Mouse (Mus musculus): ENCODE data around the gene Gm7903. TPM values are rescaled to one million over a fixed set of nuclear protein-coding genes. Genes with fewer than 3 reads are reported as not detected.
"Not testable (repeated sequence)": the region's sequence is repeated elsewhere in the genome, so short reads cannot be mapped to it uniquely, and the experiment has no call there.

The Gm7903 gene
- not detected in 2 replicates for polyA plus RNA-seq (2015; fragmentation: Nextera tagmentation; extraction: Ambion mirVana)

DNA sequence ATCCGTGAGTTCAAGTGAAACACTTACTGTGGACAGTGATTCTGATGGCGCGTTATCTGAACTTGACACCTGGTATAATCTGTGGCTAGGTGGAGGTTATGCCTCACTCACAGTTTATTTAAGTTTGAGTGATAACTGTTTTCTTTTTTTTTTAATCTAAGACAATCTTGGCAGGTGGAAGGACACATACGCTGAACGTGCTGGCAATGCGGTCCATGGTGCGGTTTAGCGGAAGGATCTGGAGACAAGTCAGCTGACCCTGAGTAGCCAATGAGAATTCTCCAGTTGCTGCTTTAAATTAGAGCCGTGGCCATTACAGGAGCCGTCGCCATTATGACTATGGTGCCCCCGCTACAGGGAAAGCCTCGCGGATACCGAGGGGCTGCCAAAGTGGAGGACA, at the start of gene Gm7903:
TSS of gene Gm7903 (plus strand) at position 301 of the 400 bp plus-strand sequence.
- not testable (repeated sequence) for H3K4me2 ChIP-seq; H3K4me1 ChIP-seq; H3K4me3 ChIP-seq (replicated peaks); ATAC-seq (replicated peaks; ENCODE audit: low FRiP score); H3K9ac ChIP-seq; H3K9me3 ChIP-seq (replicated peaks); H3K36me3 ChIP-seq; H3K27me3 ChIP-seq; H3K27ac ChIP-seq
- no CpG with 5 or more reads among the region's 15 CpGs for WGBS

GRCm38 (mm10) chrX:135403578-135403977, 30.1 kb upstream of the Gm7903 start:
- H3K27me3 ChIP-seq; H3K4me2 ChIP-seq; H3K36me3 ChIP-seq; ATAC-seq (replicated peaks; ENCODE audit: low FRiP score); H3K4me3 ChIP-seq (replicated peaks); H3K9ac ChIP-seq; H3K4me1 ChIP-seq; H3K9me3 ChIP-seq (replicated peaks); H3K27ac ChIP-seq: not testable (repeated sequence)
- no CpG with 5 or more reads among the region's 3 CpGs for WGBS

GRCm38 (mm10) chrX:135421203-135421602, 12.4 kb upstream of the Gm7903 start:
- H3K4me3 ChIP-seq (replicated peaks); H3K27ac ChIP-seq; H3K9me3 ChIP-seq (replicated peaks); H3K9ac ChIP-seq; H3K36me3 ChIP-seq; H3K4me2 ChIP-seq; ATAC-seq (replicated peaks; ENCODE audit: low FRiP score); H3K4me1 ChIP-seq; H3K27me3 ChIP-seq: not testable (repeated sequence)
- 45% methylated on average over 4 of the region's 7 CpGs for WGBS

- not testable (repeated sequence) for H3K4me1 ChIP-seq; H3K27ac ChIP-seq; H3K9ac ChIP-seq; H3K4me3 ChIP-seq (replicated peaks); H3K36me3 ChIP-seq; H3K4me2 ChIP-seq; H3K27me3 ChIP-seq; ATAC-seq (replicated peaks; ENCODE audit: low FRiP score); H3K9me3 ChIP-seq (replicated peaks)
Observed at GRCm38 (mm10) chrX:135421824-135422223, 11.8 kb upstream of the Gm7903 start.

DNA sequence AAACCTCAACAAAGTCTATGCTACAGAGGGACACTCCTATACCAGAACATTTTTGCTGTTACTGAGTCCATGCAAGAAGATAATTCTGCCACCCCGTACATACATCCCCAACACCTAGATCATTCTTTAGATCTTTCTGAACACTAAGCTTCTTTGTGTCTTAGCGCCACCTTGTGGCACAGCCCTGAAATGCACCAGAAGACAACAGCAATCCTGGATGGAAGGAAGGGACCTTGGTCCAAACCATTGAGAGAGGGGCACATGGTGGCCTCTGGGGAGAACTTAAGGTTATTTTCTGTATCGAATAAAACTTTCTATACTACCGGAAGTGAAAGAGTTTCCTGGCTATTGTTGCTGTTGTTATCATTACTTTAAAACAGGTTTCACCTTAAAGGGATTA, 11.2 kb upstream of the Gm7903 start:
- not testable (repeated sequence) for H3K9ac ChIP-seq; H3K4me3 ChIP-seq (replicated peaks); H3K27ac ChIP-seq; ATAC-seq (replicated peaks; ENCODE audit: low FRiP score); H3K9me3 ChIP-seq (replicated peaks); H3K36me3 ChIP-seq; H3K4me1 ChIP-seq; H3K27me3 ChIP-seq; H3K4me2 ChIP-seq
- no CpG with 5 or more reads among the region's 4 CpGs for WGBS

DNA sequence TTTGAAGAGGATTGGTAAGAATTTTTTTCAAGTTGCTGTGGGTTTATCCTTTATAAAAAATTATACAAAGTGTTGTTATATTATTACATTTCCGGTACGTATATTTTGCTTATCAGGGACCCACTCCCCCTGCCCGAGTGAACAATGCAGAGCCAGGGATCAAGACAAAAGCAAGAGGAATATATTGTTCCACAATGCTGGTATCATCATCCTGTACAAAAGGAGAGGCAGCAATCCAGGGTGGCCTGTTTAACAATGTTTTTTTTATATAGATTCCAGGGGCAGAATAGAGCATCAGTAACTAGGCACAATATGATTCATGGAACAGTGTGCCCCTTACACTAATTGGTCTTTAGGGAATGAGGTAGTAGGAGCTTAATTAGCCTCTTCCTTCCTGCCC, 30.5 kb downstream of the Gm7903 start:
- not testable (repeated sequence) for H3K9ac ChIP-seq; H3K4me1 ChIP-seq; ATAC-seq (replicated peaks; ENCODE audit: low FRiP score); H3K27ac ChIP-seq; H3K4me3 ChIP-seq (replicated peaks); H3K36me3 ChIP-seq; H3K27me3 ChIP-seq; H3K4me2 ChIP-seq; H3K9me3 ChIP-seq (replicated peaks)
- WGBS = no CpG with 5 or more reads among the region's 3 CpGs

DNA sequence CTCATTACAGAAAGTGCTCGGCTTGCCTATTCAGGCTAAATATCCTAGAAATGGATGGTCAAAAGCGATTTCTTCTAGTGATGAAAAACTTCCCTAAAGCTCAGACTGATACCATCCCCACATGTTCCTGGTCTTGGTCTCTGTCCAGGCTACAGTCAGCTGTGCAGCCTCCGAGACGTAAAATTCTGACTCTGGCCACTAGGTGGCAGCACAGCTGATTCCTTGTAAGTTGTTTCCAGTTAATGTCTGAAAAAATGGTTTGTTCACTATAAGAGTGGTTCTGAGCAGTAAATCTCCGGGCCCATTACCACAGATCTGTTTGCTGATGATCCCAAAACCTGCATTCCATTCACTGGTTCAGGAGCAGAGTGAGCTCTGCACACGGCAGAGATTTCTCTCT, 48.3 kb downstream of the Gm7903 start:
- H3K4me3 ChIP-seq (replicated peaks); H3K9me3 ChIP-seq (replicated peaks); ATAC-seq (replicated peaks; ENCODE audit: low FRiP score); H3K27ac ChIP-seq; H3K36me3 ChIP-seq; H3K27me3 ChIP-seq; H3K4me1 ChIP-seq; H3K4me2 ChIP-seq; H3K9ac ChIP-seq: not testable (repeated sequence)
- WGBS = no CpG with 5 or more reads among the region's 6 CpGs

DNA sequence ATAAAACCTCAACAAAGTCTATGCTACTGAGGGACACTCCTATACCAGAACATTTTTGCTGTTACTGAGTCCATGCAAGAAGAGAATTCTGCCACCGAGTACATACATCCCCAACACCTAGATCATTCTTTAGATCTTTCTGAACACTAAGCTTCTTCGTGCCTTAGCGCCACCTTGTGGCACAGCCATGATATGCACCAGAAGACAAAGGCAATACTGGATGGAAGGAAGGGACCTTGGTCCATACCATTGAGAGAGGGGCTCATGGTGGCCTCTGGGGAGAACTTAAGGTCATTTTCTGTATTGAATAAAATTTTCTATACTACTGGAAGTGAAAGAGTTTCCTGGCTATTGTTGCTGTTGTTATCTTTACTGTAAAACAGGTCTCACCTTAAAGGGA, 49.5 kb downstream of the Gm7903 start:
- H3K27ac ChIP-seq; H3K9ac ChIP-seq; ATAC-seq (replicated peaks; ENCODE audit: low FRiP score); H3K4me1 ChIP-seq; H3K4me2 ChIP-seq; H3K36me3 ChIP-seq; H3K9me3 ChIP-seq (replicated peaks); H3K4me3 ChIP-seq (replicated peaks); H3K27me3 ChIP-seq: not testable (repeated sequence)
- no CpG with 5 or more reads among the region's 3 CpGs for WGBS

Other genes starting within 250 kb of the Gm7903 start
- 0.74 and 0.80 TPM in 2 replicates for gene Tceal6, start 223.1 kb upstream of the Gm7903 start, polyA plus RNA-seq (2015; fragmentation: Nextera tagmentation; extraction: Ambion mirVana)
- not detected in 2 replicates for gene Pramel3, start 131.5 kb upstream of the Gm7903 start, polyA plus RNA-seq (2015; fragmentation: Nextera tagmentation; extraction: Ambion mirVana)
- not detected in 2 replicates for gene Gm5128, start 60.6 kb upstream of the Gm7903 start, polyA plus RNA-seq (2015; fragmentation: Nextera tagmentation; extraction: Ambion mirVana)
- gene AV320801, start 60.8 kb downstream of the Gm7903 start, polyA plus RNA-seq (2015; fragmentation: Nextera tagmentation; extraction: Ambion mirVana) = not detected in 2 replicates
- gene Nxf7, start 164.9 kb downstream of the Gm7903 start, polyA plus RNA-seq (2015; fragmentation: Nextera tagmentation; extraction: Ambion mirVana) = not detected in 2 replicates
- not detected in 2 replicates for gene Prame, start 193.9 kb downstream of the Gm7903 start, polyA plus RNA-seq (2015; fragmentation: Nextera tagmentation; extraction: Ambion mirVana)